Mouse (Mus musculus): ENCODE data around the gene Zc3h12d.
A peak's percentile ranks its signal among the peaks of the same experiment; 100 is the strongest.
"Not testable (repeated sequence)": the region's sequence is repeated elsewhere in the genome, so short reads cannot be mapped to it uniquely, and the experiment has no call there.

The Zc3h12d gene

GRCm38 (mm10) chr10:7871381-7872020 lies 39.2 kb downstream of the Zc3h12d start:
- DNase-seq (ENCODE audit: low spot score in 2 of 2): no peak

- no peak for DNase-seq (ENCODE audit: low spot score in 2 of 2)
These were observed 41.9 kb downstream of the Zc3h12d start for GRCm38 (mm10) chr10:7874194-7874593.

- DNase-seq (ENCODE audit: low spot score in 2 of 2): not testable (repeated sequence)
These were observed 48.0 kb downstream of the Zc3h12d start for GRCm38 (mm10) chr10:7880283-7880682.

GRCm38 (mm10) chr10:7881971-7882370 lies 49.7 kb downstream of the Zc3h12d start:
- DNase-seq (ENCODE audit: low spot score in 2 of 2): no peak

GRCm38 (mm10) chr10:7883524-7883923 lies 51.3 kb downstream of the Zc3h12d start:
- peak; percentile 66 to 81 for DNase-seq (ENCODE audit: low spot score in 2 of 2)

GRCm38 (mm10) chr10:7888256-7888868 lies 56.1 kb downstream of the Zc3h12d start:
- no peak for DNase-seq (ENCODE audit: low spot score in 2 of 2)

- no peak for DNase-seq (ENCODE audit: low spot score in 2 of 2)
These were observed 68.7 kb downstream of the Zc3h12d start for GRCm38 (mm10) chr10:7900719-7901627.

GRCm38 (mm10) chr10:7904157-7904556 lies 71.9 kb downstream of the Zc3h12d start:
- no peak for DNase-seq (ENCODE audit: low spot score in 2 of 2)

- no peak for DNase-seq (ENCODE audit: low spot score in 2 of 2)
These were observed 74.9 kb downstream of the Zc3h12d start for GRCm38 (mm10) chr10:7907151-7907550.

- peak in 1 of 2 experiments; percentile 34 for DNase-seq (ENCODE audit: low spot score in 2 of 2)
These were observed 79.0 kb downstream of the Zc3h12d start for GRCm38 (mm10) chr10:7911268-7911667.

Data from cerebellum, postnatal 4 days (tissue).